Mouse (Mus musculus): Measurements from ENCODE around the gene Maob. TPM values are rescaled to one million over a fixed set of nuclear protein-coding genes. Genes with fewer than 3 reads are reported as not detected.

Maob gene
- polyA plus RNA-seq (2016; fragmentation: Nextera tagmentation; extraction: Ambion mirVana), result 4.8 and 4.9 TPM in 2 replicates

DNA sequence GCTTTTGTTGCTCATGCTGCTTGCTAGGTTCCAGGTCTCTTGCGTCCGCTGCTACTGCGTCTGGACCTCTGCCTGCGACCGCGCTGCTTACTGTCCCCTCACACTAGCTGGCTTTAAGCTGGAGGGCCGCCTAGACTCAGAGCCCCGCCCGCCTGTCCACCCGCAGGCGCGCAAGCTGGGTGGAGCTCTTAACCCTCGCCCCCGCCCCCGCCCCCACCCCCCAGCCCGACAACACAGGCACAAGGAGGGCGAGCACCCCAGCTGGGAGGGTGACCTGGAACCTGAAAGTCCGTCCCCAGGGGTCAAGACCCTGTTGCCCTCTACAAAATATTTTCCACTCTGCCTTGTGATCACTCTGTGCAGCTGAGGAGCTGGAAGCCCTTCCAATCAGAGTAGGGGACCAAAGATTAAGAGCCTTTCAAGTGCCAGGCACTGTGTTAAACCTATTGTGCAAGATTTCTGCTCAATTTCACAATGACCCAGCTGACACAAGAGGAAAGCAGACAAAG is at the start of gene Maob:
Maob (minus strand) TSS at position 106 of the 509 bp plus-strand sequence.
- ATAC-seq (ENCODE audit: insufficient number of reproducible peaks, insufficient read depth, low FRiP score, low TSS enrichment, low read depth), result no peak; the same call in 1 of the 2 replicates
- no peaks in the 10 kb centered on the region for H3K9me3 ChIP-seq
- no peaks in the 10 kb centered on the region for H3K4me1 ChIP-seq (replicated peaks)
- no peaks in the 10 kb centered on the region for H3K36me3 ChIP-seq
- H3K27ac ChIP-seq, result no peak within 1 kb of the TSS
- peak within 1 kb of the TSS; percentile 52 for H3K4me2 ChIP-seq
- WGBS, result 17% methylated on average over 10 of the region's 18 CpGs
- H3K27me3 ChIP-seq, result no peaks in the 10 kb centered on the region
- peak within 1 kb of the TSS; percentile 18; the same call in 1 of the 2 replicates for H3K9ac ChIP-seq (replicated peaks)
- H3K4me3 ChIP-seq (replicated peaks), result peak within 1 kb of the TSS; percentile 30

DNA sequence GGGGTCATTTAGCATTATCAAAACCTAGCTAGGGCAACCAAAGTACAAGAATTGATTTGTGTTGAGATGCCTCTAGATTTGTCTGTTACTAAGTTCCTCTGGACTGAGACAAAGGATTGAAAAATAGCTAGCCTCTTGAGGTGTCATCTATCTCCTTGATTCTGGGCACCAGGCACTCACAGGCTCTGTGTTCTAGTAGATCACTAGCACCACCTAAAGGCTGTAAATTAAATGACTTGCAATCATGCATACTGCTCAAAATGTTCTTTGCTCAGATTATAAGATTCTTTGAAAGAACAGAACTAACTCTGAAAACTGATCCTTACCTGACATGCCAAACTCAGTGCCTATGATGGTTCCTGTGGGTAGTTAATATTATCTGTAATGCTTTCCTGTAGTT is 43.1 kb upstream of the Maob start:
- no peak overlapping the region for H3K4me3 ChIP-seq (replicated peaks)
- no peaks in the 10 kb centered on the region for H3K9me3 ChIP-seq
- H3K36me3 ChIP-seq, result no peaks in the 10 kb centered on the region
- no peak overlapping the region for H3K27ac ChIP-seq
- H3K9ac ChIP-seq (replicated peaks), result no peak overlapping the region
- no peak for ATAC-seq (ENCODE audit: insufficient number of reproducible peaks, insufficient read depth, low FRiP score, low TSS enrichment, low read depth)
- no peaks in the 10 kb centered on the region for H3K4me1 ChIP-seq (replicated peaks)
- H3K4me2 ChIP-seq, result no peak overlapping the region
- H3K27me3 ChIP-seq, result no peaks in the 10 kb centered on the region

DNA sequence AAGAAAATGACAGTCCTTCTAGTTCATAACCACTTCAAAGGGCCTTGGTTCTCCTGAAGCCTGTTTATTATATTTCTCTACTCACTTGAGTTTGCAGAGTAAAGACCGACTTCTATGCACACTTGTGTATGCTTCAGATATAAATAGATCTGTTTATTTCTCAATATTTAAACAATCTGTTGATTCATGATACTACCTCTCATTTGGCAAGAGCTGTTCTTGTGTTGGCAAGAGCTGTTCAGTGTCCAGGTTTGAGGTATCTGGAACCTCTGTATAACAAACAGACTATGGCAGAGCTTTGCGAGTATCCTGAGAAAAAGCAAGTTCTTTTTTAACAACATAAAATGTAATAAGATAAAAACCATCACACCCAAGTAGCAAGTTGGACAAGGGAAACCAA is 28.9 kb upstream of the Maob start:
- WGBS, result 87% methylated on average over 2 of the region's 2 CpGs
- no peak overlapping the region for H3K4me3 ChIP-seq (replicated peaks)
- no peak for ATAC-seq (ENCODE audit: insufficient number of reproducible peaks, insufficient read depth, low FRiP score, low TSS enrichment, low read depth)
- H3K36me3 ChIP-seq, result no peaks in the 10 kb centered on the region
- no peak overlapping the region for H3K27ac ChIP-seq
- no peak overlapping the region for H3K4me2 ChIP-seq
- no peaks in the 10 kb centered on the region for H3K4me1 ChIP-seq (replicated peaks)
- H3K9me3 ChIP-seq, result no peaks in the 10 kb centered on the region
- no peak overlapping the region for H3K9ac ChIP-seq (replicated peaks)
- H3K27me3 ChIP-seq, result no peaks in the 10 kb centered on the region

DNA sequence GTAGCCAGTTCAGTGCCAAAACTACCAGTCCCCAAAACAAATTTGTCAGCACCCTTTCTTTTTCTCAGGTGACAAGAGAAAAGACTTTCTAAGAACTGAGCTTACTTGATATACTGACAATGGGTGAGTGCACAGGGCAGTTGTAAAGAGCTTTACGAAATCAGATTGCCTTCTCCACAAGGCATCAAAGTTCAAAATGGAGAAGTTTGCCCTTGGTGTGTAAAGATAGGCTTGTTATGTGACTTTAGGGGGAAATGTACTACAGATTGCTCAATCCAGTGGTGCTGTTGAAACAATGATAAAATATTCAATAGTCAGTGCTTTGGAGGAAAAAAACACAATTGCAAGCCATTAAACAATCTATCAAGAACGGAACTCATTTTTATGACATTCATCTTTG is 24.3 kb upstream of the Maob start:
- H3K4me3 ChIP-seq (replicated peaks), result no peak overlapping the region
- 87% methylated on average over 2 of the region's 2 CpGs for WGBS
- H3K27ac ChIP-seq, result no peak overlapping the region
- no peak for ATAC-seq (ENCODE audit: insufficient number of reproducible peaks, insufficient read depth, low FRiP score, low TSS enrichment, low read depth)
- no peak overlapping the region for H3K9ac ChIP-seq (replicated peaks)
- H3K4me1 ChIP-seq (replicated peaks), result no peaks in the 10 kb centered on the region
- no peaks in the 10 kb centered on the region for H3K27me3 ChIP-seq
- H3K36me3 ChIP-seq, result no peaks in the 10 kb centered on the region
- no peak overlapping the region for H3K4me2 ChIP-seq
- H3K9me3 ChIP-seq, result no peaks in the 10 kb centered on the region

DNA sequence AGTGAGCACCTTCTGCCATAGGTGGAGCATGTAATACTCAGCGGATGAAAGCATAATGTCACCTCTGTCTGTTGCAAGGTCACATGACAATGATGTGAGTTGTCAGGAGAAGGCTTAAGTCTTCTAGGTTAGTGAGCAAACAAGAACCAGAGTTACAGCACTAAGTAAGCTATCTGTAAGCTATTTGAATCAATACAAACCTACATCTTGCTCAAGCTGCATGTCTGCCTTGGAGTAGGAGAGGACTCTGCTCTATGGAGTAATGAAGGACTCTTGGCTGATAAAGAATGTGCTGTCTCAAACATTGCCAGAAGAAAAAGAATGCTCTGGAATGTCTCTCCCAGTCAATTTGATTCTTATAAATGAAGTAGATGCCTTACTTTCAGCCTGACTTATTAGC is 20.1 kb upstream of the Maob start:
- no peaks in the 10 kb centered on the region for H3K9me3 ChIP-seq
- no peaks in the 10 kb centered on the region for H3K4me1 ChIP-seq (replicated peaks)
- 91% methylated on average over 1 of the region's 1 CpGs for WGBS
- no peaks in the 10 kb centered on the region for H3K36me3 ChIP-seq
- H3K9ac ChIP-seq (replicated peaks), result no peak overlapping the region
- no peak overlapping the region for H3K4me2 ChIP-seq
- no peaks in the 10 kb centered on the region for H3K27me3 ChIP-seq
- no peak overlapping the region for H3K4me3 ChIP-seq (replicated peaks)
- no peak overlapping the region for H3K27ac ChIP-seq
- ATAC-seq (ENCODE audit: insufficient number of reproducible peaks, insufficient read depth, low FRiP score, low TSS enrichment, low read depth), result no peak

DNA sequence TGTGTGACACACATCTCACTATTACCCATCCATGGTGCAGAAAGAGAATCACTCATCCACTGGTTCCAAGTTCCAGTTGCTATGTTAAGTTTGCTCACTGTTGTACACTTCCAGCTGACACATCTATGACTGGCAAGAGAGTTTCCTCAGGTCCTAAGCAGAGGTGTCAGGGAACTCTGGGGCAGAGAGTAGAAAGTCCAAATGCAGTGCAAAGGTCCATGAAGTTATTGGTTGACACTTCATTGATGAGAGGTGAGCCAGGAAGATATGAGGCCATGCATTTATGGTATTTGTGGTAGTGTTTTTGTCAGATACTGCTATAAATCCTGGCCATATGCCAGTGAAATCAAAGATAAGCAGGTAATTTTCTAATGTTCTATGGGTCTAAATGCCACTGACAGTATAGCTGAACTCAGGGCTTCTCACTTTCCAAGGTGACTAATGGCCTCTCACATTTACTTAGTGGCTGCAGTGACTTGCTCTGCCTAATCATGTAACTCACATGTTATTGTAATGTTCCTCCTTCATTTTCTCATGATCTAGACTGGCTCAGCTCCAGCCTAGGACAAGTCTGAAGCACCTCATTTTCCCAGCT is 19.4 kb upstream of the Maob start:
- H3K27me3 ChIP-seq, result no peaks in the 10 kb centered on the region
- H3K36me3 ChIP-seq, result no peaks in the 10 kb centered on the region
- H3K4me3 ChIP-seq (replicated peaks), result no peak overlapping the region
- H3K9me3 ChIP-seq, result no peaks in the 10 kb centered on the region
- no peak overlapping the region for H3K9ac ChIP-seq (replicated peaks)
- no peak for ATAC-seq (ENCODE audit: insufficient number of reproducible peaks, insufficient read depth, low FRiP score, low TSS enrichment, low read depth)
- H3K4me1 ChIP-seq (replicated peaks), result no peaks in the 10 kb centered on the region
- no peak overlapping the region for H3K4me2 ChIP-seq
- no peak overlapping the region for H3K27ac ChIP-seq

DNA sequence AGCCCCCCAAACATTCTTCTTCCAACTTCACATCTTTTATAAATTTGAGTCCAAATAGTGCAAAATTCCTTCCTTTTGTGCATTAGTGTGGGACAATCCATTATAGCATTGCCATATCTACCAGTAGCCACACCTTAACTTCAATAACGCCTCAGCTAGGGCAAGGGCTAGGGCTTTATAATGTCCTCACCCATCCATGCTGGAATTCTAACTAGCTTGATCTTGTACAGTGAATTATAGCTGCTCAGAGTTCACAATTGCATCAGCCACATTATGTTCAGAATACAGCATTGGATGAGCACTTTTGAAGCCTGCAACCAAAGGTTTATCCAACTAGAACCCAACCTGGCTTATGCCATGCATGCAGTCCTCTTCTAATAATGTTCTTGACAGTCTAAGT is 8.9 kb upstream of the Maob start:
- no peak for ATAC-seq (ENCODE audit: insufficient number of reproducible peaks, insufficient read depth, low FRiP score, low TSS enrichment, low read depth)
- no peak overlapping the region for H3K4me3 ChIP-seq (replicated peaks)
- H3K4me2 ChIP-seq, result no peak overlapping the region
- WGBS, result 80% methylated on average over 1 of the region's 1 CpGs
- H3K9ac ChIP-seq (replicated peaks), result no peak overlapping the region
- no peaks in the 10 kb centered on the region for H3K4me1 ChIP-seq (replicated peaks)
- no peak overlapping the region for H3K27ac ChIP-seq
- H3K36me3 ChIP-seq, result no peaks in the 10 kb centered on the region
- no peaks in the 10 kb centered on the region for H3K9me3 ChIP-seq
- H3K27me3 ChIP-seq, result no peaks in the 10 kb centered on the region

DNA sequence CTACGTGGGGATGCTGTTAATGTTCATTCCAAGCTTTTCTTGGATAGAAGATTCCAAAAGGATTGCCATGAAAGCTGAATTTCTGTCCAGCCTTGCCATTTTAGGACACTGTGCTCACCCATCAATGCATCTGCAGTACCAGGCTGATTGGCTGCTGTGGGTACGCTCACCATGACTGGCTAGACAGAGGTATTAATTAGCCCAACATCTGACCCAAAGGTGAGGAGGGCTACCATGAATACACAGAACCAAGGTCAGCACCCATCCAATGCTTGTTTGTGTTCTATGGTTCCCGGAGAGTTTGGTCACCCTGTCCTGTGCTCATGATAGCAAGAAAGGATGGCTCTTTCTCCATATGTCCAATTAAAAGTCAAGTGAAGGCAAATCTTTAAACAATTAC is 1.2 kb downstream of the Maob start:
- H3K27me3 ChIP-seq, result no peaks in the 10 kb centered on the region
- 92% methylated on average over 3 of the region's 3 CpGs for WGBS

DNA sequence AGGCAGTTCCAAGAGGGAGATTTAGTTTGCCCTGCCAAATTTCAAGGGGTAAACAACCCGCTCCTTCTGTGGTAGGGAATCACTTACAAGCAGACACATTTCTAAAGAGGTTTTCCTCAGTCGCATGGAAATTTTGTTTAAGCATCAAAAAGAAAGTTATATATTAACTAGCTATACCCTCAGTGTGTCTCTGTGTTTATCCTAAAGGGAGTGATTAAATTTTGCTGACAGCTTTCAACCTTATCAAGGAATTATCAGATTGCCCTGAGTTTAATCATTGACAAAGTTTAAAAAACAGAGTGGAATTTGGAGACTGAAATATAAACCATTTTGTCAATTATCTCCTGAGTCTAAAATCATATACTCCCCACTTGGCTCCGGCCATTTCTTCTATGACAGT is 5.1 kb downstream of the Maob start:
- Histone ChIP-seq H3K9ac (replicated peaks) (no peak overlapping the region), H3K4me2 (no peak overlapping the region), H3K4me3 (replicated peaks) (no peak overlapping the region), H3K27ac (no peak overlapping the region), H3K36me3 (no peaks in the 10 kb centered on the region), H3K4me1 (replicated peaks) (no peaks in the 10 kb centered on the region), H3K9me3 (no peaks in the 10 kb centered on the region), H3K27me3 (no peaks in the 10 kb centered on the region)
- WGBS, result 66% methylated on average over 3 of the region's 3 CpGs
- no peak for ATAC-seq (ENCODE audit: insufficient number of reproducible peaks, insufficient read depth, low FRiP score, low TSS enrichment, low read depth)

More for the DNA sequence above, 1.2 kb downstream of the Maob start:
- H3K9ac ChIP-seq (replicated peaks), result no peak overlapping the region
- no peak for ATAC-seq (ENCODE audit: insufficient number of reproducible peaks, insufficient read depth, low FRiP score, low TSS enrichment, low read depth)
- no peak overlapping the region for H3K27ac ChIP-seq
- H3K9me3 ChIP-seq, result no peaks in the 10 kb centered on the region
- H3K4me2 ChIP-seq, result no peak overlapping the region
- no peaks in the 10 kb centered on the region for H3K4me1 ChIP-seq (replicated peaks)
- no peak overlapping the region for H3K4me3 ChIP-seq (replicated peaks)
- no peaks in the 10 kb centered on the region for H3K36me3 ChIP-seq

DNA sequence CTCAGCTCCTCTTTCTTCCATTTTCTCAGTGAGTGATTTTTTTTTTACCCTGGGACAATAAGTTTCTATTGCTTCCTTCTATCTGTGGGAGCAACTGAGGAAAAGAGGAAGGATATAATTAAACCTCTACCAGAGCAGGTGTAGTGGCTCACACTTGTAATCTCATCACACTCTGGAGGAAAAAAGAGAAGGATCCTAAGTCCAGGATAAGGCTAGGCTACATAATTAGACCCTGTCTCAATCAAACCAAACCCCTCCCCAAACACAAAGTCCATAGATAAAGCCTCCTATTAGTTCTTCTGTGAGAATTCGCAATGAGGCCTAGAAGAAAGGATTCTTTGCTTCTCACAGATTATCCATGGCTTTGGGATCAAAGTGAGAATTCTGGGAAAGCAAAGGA is 49.7 kb downstream of the Maob start:
- Histone ChIP-seq H3K4me2 (no peak overlapping the region), H3K27me3 (no peaks in the 10 kb centered on the region), H3K9ac (replicated peaks) (no peak overlapping the region), H3K4me3 (replicated peaks) (no peak overlapping the region), H3K9me3 (no peaks in the 10 kb centered on the region), H3K36me3 (no peaks in the 10 kb centered on the region), H3K4me1 (replicated peaks) (no peaks in the 10 kb centered on the region), H3K27ac (no peak overlapping the region)
- ATAC-seq (ENCODE audit: insufficient number of reproducible peaks, insufficient read depth, low FRiP score, low TSS enrichment, low read depth), result no peak
- 78% methylated on average over 1 of the region's 1 CpGs for WGBS

DNA sequence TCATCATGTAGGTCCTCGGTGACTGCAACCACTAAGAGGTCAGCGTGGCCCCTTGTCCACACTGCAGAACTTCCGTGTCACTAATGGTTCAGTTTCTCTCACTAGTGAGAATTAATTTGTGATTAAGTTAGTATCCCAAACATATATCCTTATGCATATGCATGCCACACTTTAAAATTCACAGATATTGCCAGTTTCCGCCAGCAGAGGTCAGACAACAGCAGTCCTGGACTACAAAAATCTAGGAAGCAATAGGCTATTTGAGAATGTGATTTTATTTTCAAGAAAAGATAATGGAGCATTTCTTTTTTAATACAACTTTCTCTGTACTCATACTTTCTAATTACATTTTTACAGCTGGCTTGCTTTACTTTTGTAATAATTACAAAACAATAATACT is 51.0 kb downstream of the Maob start:
- ATAC-seq (ENCODE audit: insufficient number of reproducible peaks, insufficient read depth, low FRiP score, low TSS enrichment, low read depth), result no peak
- Histone ChIP-seq H3K4me1 (replicated peaks) (no peaks in the 10 kb centered on the region), H3K27ac (no peak overlapping the region), H3K4me3 (replicated peaks) (no peak overlapping the region), H3K4me2 (no peak overlapping the region), H3K36me3 (no peaks in the 10 kb centered on the region), H3K9me3 (no peaks in the 10 kb centered on the region), H3K27me3 (no peaks in the 10 kb centered on the region), H3K9ac (replicated peaks) (no peak overlapping the region)
- WGBS, result 59% methylated on average over 4 of the region's 4 CpGs

DNA sequence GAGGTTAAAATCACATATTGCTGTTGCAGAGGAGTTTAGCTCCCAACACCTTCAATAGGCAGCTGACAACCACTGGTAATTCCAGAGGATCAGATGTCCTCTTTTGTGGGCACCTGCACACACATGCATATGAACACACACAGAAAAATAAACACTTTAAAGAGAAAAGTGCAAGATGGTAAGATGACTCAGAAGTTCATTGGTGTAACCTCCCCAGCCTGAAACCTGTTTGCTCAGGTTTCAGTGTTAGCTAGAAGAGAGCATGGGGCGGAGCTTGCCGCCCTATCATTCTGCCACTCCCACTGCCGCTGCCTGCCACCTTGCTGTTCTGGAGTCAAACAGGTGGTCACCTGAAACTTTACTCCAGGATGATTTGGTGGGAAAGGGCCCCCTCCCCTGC is 55.7 kb downstream of the Maob start:
- no peak overlapping the region for H3K9ac ChIP-seq (replicated peaks)
- H3K36me3 ChIP-seq, result no peaks in the 10 kb centered on the region
- H3K27ac ChIP-seq, result no peak overlapping the region
- no peak for ATAC-seq (ENCODE audit: insufficient number of reproducible peaks, insufficient read depth, low FRiP score, low TSS enrichment, low read depth)
- H3K27me3 ChIP-seq, result no peaks in the 10 kb centered on the region
- 28% methylated on average over 3 of the region's 3 CpGs for WGBS
- H3K4me3 ChIP-seq (replicated peaks), result no peak overlapping the region
- H3K4me2 ChIP-seq, result no peak overlapping the region
- H3K4me1 ChIP-seq (replicated peaks), result no peaks in the 10 kb centered on the region
- H3K9me3 ChIP-seq, result no peaks in the 10 kb centered on the region

Measured in limb, embryonic 12.5 days (tissue).